Mouse (Mus musculus): ENCODE measurements around the gene Pgpep1.

Pgpep1 gene

DNA sequence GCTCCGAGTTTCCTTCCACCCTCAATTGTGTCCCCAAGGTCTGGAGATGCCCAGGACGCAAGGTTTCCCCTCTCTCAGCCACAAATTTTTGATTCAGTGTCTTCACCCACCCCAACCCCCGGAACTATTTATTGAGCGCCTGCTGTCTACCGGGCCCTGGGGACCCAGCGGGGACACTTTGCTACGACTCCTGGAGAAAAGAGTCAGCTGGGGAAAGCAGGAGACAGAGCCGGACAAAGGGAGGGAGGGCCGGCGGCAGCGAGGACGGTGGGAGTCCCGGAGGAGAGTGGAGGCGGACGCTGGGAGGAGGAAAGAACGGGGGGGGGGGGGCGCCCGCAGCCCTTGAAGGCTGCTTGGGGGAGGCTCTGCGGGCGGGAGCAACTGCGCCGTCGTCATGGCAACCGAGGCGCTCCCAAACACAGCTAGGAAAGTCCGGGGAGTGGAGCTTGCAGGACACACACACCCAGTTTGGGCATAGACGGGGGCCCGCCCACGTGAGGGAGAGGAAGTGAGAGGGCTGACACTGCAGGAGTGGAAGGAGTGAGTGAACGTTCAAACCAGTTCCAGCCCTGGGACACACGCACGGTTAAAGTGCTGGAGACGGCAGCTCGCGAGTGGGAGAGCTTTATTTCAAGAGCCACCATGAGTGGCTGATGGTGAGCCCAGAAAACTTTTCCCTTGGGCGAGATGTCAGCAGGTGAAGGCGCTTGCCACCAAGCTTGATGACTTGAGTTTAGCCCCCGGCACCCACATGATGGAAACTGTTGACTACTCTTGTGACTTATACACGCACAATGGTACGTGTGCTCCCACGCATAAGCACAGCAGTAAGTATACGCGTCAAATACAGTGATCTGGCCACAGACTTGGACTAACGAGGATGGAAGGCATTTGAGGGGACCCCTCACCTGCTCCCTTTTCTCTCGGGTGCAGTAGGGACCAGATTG, 50.1 kb downstream of the Pgpep1 start:
- in situ Hi-C loops (cut with MboI, MseI): loop anchor here (5.0 kb wide), 1 partner anchor 47 kb away; no protein-coding TSS in a partner anchor

GRCm38 (mm10) chr8:70609368-70609848, 50.8 kb downstream of the Pgpep1 start:
- in situ Hi-C loops (cut with MboI, MseI): no loop called here

- in situ Hi-C loops (cut with MboI, MseI): no loop called here
These were observed 51.3 kb downstream of the Pgpep1 start, which contains the start of gene Ssbp4 for GRCm38 (mm10) chr8:70608749-70609367. TSS of gene Ssbp4 (minus strand) at chr8:70608872.

- in situ Hi-C loops (cut with MboI, MseI): no loop called here
These were observed 52.1 kb downstream of the Pgpep1 start for GRCm38 (mm10) chr8:70607898-70608748.

DNA sequence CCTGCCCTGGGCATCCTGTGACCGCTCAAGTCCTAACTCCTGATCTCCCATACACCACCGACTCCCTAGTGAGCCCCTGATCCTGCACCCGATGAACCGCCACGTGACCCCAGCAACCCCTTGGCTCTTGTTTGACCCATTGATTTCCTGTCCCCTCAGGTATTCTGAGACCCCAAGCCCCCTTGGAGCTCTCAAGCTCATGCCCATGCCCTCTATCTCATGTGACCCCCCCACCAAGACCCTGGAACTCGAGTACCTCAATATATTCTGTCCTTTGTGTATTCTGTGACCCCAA, 52.6 kb downstream of the Pgpep1 start:
- in situ Hi-C loops (cut with MboI, MseI): no loop called here

DNA sequence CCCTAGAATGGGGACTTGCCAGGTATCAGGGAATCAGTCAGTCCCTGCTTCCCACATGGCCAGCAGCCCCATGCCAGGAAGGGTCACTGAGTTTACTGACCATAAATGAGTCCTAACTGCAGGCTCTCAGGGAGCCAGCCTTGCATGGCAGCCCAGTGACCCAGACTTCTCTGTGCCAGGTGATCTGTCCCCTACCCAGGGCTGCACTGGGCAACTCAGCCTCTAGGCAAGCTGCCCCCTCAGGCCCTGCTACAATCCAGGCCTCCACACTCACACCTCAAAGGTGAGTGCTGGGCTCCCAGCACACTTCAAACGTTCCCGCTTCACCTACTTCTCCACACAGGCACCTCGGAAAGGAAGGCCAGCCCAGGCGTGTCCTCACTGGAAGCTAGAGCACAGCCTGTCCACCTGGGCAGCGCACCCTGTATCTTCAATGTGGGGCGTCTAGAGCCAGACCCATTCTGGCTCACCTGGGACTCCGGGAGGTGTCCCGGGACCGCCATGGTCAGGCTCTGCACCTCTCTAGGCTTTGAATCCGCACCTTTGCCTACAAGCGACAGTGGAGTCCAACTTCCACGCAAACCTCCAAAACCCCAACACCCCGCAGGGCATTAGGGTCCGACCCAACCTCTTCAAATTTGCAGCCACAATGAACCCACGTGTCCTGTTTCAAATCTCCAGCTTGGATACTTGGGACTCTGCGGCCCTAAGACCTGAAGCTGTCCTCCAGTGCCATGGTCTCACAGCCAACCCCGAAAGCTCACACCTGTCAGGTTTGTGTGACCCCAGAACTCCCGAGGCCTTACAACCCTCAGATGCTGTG, 53.2 kb downstream of the Pgpep1 start:
- in situ Hi-C loops (cut with MboI, MseI): no loop called here

GRCm38 (mm10) chr8:70605871-70606779, 54.1 kb downstream of the Pgpep1 start:
- in situ Hi-C loops (cut with MboI, MseI): no loop called here

- in situ Hi-C loops (cut with MboI, MseI): no loop called here
These were observed 55.6 kb downstream of the Pgpep1 start for GRCm38 (mm10) chr8:70604558-70604957.

- in situ Hi-C loops (cut with MboI, MseI): no loop called here
These were observed 57.9 kb downstream of the Pgpep1 start for GRCm38 (mm10) chr8:70602139-70602811.

GRCm38 (mm10) chr8:70601271-70601649, 58.9 kb downstream of the Pgpep1 start:
- in situ Hi-C loops (cut with MboI, MseI): no loop called here

DNA sequence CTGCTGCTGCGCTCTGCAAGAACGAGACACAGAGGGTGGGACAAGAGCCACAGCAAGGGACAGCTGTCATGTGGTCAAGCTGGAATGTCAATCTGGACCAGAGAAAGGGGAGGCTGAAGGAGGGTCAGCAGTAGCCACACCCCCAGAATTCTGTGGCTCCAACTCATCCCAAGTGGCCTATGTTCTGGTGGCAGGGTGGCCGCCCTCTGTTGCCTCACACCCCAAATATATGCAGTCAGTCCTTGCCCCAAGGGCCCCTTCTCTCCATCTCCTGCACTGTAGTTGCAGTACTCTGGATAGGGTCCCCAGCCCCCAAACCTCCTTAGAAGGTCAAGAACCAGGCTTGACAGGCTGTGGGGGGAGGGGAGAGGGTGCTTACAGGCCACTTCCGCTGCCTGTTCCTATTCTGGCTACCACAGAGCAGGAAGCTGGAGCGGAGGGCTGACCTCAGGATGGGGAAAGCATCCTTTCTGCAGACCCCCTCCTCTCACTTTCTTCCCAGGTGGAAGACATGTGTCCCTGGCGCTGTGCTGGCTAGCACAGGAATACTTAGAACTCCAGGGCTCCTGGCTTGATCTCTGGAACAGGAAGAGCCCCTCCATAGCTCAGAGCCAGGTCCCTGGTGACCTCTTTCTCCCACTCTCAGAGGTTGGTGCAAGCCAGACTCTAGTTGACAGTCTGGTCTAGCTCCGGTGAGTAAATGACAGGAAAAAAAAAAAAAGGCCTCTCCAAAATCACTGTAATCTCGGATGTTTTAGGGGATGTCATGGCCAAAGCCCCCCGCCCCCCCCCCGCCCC, 59.5 kb downstream of the Pgpep1 start:
- in situ Hi-C loops (cut with MboI, MseI): no loop called here

DNA sequence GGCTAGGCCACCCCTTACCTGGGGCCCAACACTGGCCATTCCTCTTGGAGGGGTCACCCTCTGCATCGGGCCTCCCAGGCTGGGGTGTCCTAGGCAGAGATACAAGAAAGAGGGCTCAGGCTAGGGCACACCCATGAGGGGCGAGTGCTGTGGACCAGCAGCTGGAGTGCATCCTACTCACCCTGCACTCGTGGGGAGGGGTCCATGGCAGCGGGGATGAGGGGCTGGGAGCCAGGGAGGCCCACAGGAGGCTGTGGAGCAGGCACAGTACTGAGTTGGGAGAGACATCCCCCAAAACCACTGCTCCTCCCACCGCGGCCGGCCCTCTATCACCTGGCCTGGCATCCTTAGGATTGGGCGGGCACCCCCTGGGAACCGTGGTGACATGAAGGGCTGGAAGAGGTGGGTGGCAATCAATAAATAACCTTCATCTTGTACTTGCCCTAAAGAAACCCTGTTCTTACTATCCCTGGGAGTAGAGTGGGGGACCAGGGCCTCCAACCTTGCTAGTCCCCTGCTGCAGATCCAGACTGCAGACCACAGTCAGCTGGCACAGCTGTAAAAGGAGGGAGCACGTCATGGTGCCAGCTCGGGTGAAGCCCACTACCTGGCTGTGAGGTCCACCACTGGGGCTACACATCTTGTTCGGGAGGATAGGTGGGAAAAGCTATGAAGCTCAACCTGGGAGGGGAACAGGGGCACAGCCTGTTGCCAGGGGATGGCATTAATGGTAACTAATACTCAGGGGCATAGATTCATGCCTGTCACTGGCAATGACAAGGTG, 60.5 kb downstream of the Pgpep1 start:
- in situ Hi-C loops (cut with MboI, MseI): no loop called here

GRCm38 (mm10) chr8:70598722-70599121, 61.5 kb downstream of the Pgpep1 start:
- in situ Hi-C loops (cut with MboI, MseI): no loop called here

GRCm38 (mm10) chr8:70598283-70598682, 61.9 kb downstream of the Pgpep1 start:
- in situ Hi-C loops (cut with MboI, MseI): no loop called here

DNA sequence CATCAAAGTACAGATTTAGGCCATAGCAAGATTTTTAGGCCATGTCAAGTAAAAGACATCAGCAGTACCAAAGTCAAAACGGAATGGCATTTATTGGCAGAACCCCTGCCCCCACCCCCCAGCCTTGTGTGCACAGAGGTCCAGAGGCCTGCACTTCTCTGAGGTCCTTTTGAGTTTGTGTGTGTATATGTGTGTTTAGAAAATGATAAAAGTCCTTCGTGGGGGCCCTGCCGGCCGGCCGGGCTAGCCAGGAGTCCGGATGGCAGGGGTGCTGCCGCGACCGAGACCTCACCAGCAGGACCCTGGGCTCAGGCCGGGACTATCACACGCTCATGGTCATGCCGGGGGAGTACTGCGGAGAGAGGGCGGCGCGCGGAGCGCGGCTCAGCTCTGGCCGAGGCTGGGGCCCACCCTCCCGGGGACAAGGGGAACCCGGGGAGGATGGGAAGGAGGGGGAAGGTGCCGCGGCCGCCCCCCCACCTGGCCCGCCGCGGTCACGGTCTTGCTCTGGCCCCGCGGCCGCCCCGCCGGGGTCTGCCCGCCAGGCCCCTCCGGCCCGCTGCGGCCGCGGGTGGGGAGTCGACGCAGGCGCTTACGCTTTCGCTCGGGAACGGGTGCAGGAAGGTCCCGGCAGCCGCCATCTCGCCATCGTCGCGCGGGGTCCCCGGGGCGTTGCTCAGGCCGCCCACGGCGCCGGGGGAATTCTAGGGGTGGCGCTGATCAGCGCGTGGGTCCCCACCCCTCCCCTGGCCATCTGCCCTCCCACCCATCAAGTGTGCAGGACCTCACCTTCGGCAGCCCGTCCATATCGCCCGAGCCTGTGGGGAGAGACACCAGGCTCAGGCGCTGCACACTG, 62.5 kb downstream of the Pgpep1 start:
- in situ Hi-C loops (cut with MboI, MseI): no loop called here

DNA sequence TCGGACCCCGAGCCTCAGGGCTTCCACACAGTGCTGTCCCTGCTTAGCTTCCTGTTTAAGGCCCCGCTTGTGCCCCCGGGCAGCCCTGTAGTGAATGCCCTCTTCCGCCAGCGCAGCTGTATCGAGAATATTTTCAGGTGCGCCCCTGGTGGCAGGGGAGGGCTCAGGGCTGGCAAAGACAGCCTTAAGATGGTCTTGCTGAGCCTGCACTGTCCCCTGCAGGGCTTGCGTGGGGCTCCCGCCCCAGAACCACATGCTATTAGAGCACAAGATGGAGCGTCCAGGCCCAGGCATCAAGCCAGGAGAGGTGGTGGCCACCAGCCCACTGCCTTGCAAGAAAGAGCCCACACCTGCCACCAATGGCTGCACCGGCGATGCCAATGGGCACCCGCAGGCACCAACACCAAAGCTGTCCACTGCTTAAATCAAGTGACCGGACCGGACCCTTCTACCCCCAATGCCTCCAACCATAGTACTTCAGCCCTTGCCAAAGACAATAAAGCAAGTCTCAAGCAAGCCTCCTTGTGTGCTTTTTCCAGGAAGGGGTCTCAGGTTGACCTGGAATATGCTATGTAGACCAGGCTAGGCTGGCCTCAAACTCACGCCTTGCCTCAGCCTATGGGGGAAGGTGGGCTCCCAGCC, 63.3 kb downstream of the Pgpep1 start:
- in situ Hi-C loops (cut with MboI, MseI): no loop called here

Measured in regulatory T cell (primary cell).